Mouse (Mus musculus) regulatory T cell (primary cell): ENCODE measurements around the gene Slc17a7.

Experiments used
- in situ Hi-C: fragments of 300-600 bp; cut with MboI, MseI; formaldehyde crosslinking; loops from one replicate; pipeline ENCODE4 v1.15.1; 2025; ENCODE audit warnings: high pct_unique_total_duplicates

Gene Slc17a7

DNA sequence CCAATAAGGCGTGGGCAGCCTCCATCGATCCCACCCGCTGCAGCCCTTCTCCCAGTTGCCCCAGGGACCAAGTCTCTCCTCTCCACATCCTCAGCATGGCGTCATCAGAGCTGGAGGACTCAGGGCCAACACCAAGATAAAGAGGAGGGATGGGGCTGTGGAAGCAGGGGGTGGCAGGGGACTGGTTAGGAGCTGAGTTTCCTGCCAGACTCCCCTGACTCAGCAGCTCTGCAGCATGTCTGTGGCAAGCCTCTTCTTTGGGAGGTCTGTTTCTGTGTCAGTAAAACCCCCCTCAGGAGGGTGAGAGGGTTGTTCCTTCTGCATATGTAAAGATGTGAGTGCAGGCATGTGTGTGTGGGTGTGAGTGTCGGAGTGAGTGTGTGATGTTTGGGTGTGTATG lies 33.2 kb downstream of the Slc17a7 start:
- in situ Hi-C loops: no loop called here

DNA sequence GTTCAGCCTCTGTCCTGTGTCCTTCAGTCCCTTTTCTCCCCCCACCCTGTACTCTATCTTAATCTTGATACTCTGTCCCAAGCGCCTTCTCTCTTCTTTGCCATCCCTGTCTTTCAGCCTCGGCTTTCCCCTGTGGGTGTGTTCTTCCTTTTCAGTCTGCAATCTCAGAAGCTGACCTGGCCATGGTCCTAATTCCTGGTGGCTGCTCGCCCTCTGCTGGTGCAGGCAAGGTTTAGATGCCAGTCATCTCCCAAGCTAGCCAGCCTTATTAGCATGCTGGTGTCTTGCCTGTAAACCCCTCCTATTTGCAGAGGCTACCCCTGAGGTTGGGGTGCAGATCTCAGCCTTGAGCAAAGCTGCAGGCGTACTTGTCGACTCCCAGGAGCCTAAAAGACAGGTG lies 34.7 kb downstream of the Slc17a7 start:
- in situ Hi-C loops: no loop called here

DNA sequence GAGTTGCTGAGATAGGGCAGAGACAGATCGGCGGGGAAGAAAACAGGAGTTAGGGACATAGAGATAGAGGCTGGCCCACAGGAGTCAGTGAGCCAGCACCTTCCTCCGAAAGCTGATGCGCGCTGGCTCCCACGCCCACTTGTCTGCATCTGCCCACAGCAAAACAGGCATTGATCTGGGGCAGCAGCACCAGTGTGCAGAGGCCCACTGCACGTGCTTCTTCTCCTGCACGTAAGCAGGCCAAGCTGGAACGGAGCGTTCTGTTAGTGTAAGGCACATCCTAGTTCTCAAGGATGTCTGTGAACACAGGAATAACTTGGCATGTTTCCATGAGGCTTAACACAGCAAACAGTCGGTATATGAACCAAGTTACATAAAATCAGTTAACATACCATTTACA lies 35.2 kb downstream of the Slc17a7 start:
- in situ Hi-C loops: no loop called here

DNA sequence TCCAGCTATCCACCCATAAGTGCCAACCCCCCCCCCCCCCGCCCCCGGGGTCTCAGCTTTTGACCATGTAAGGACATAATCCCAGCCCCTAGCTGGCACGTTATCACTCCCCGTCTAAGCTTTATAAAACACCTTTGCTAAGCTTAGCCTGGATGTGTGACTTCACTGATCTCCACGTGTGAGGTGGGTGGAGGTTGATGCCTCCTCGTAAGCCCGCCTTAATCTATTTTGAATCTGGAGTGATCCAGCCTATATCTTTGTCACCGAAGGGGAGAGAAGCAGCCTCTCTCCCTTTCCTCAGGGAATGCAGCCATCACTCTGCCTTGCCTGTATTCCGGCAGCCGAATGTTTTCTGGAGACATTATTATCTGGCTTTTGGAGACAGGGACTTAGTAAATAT lies 38.9 kb downstream of the Slc17a7 start:
- in situ Hi-C loops: no loop called here

DNA sequence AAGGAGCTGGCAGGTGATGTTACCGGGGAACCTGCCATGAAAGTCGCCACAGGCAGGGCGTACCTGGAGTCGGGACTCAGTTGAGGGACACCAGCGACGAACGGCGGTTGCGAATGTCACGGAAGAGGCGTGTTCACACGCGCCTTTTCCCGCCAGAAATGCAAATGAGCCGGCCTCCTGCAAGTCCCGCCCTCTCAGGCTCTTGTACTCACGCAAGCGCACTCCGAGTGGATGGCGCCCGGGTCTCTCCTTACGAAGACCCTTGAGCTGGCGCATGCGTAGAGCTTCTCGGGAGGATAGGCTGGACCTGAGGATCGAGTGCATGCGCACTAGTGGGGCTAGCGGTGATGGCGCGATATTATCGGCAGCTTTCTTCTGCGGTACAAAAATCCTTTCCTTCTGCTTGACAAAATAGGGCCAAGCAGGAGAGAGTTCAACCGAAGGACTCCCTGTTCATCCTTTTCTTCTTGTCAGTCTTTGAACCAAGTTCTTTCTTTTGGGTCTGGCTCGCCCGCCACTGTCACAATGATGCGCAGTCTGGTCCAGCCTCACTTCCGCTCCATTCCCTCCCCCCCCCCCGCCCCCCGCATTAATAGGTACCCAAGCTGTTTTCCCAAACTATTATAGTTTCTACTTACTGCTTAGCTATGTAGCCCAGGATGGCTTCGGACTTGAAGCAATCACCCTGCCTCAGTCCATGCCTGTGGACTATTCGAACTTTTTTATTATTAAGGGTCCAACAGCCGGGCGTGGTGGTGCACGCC lies 40.8 kb downstream of the Slc17a7 start, which contains the start of gene Ccdc155:
TSS of gene Ccdc155 (minus strand) at position 513 of the 764 bp plus-strand sequence.
- in situ Hi-C loops: no loop called here

DNA sequence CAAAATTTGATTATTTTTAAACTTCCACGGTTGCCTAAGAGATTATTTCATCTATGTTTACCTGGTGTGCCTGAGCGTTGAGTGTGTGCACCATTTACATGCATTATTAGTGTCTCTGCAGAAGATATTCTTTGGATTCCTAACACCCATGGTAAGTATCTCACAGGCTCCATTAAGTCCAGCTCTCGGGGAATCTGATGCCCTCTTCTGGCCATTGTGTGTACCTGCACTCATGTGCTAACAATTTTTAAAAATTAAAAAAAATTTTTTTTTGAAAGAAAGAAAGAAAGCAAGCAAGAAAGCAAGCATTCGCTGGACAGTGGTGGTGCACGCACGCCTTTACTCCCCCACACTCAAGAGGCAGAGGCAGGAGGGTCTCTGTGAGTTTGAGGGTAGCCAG lies 44.5 kb downstream of the Slc17a7 start:
- in situ Hi-C loops: no loop called here

DNA sequence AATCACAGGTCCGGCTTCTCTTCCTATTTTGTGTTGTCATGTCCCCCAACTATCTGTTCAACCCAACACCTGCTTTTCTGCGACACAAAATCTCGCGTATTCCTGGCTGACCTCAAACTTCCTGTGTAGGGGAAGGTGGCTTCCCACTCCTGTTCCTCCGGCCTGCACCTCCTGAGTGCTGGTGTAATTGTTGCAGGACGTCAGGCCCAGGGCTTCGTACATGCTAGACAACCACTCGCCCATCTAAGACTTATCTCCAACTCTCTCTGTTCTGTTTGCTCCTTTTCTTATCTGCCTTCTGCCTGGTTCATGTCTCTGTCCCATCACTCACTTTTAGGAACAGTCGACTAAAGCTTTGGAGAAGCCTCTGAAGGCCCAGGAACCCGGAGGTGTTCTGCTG lies 47.3 kb downstream of the Slc17a7 start:
- in situ Hi-C loops: no loop called here

DNA sequence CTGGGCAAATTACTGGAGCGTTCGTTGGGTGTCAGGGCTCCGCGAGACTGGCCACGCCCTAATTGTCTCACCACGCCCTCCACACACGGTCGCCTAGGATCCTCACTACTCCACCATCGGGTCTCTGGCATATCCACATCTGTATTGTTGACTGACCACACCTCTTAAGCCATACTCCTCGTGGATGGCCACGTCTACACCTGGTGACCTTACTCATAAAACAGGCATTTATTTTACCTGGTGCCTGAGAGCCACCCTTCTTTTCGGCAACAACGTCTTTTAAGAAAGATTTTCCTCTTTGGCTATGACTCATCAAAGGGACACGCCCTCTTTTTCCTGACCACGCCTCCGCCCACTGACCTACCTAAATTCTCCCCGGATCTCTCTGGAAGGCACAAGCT lies 48.1 kb downstream of the Slc17a7 start, which contains the start of gene Dkkl1:
TSS of gene Dkkl1 (minus strand) at position 297 of the 401 bp plus-strand sequence.
- in situ Hi-C loops: no loop called here

DNA sequence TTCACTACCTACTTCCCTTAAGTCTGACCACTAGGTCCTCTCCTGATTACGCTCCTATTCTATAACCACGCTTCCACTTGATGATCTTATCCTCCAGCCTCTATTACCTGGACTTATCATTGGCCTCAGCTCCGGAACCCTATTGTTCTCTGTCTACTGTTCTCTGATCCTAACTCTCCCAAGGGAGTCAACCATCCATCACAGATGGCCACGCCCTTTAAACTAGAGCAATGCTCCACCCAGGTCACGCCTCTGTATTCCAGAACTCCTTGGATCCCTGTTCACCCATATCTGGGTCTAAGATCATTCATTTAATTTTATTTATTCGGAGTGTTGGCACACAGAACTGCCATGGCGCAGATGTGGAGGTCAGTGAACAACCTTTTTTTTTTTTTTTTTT lies 48.6 kb downstream of the Slc17a7 start:
- in situ Hi-C loops: no loop called here

DNA sequence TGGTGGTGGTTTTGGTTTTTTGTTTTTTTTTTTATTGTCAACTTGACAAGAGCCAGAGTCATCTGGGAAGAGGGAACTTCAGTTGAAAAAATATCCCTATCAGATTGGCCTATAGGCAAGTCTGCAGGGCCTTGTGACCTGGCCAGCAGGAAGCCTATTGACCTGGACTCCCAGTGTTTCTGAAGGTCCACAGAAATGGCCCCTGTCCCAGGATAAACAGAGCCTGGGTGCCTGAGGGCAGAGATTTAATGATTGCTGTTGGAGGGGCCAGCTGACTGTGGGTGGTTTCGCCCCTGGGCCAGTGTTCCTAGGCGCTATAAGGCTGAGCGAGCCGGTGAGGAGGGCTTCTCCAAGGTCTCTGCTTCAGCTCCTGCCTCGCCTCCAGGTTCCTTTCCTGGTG lies 50.0 kb downstream of the Slc17a7 start:
- in situ Hi-C loops: no loop called here

DNA sequence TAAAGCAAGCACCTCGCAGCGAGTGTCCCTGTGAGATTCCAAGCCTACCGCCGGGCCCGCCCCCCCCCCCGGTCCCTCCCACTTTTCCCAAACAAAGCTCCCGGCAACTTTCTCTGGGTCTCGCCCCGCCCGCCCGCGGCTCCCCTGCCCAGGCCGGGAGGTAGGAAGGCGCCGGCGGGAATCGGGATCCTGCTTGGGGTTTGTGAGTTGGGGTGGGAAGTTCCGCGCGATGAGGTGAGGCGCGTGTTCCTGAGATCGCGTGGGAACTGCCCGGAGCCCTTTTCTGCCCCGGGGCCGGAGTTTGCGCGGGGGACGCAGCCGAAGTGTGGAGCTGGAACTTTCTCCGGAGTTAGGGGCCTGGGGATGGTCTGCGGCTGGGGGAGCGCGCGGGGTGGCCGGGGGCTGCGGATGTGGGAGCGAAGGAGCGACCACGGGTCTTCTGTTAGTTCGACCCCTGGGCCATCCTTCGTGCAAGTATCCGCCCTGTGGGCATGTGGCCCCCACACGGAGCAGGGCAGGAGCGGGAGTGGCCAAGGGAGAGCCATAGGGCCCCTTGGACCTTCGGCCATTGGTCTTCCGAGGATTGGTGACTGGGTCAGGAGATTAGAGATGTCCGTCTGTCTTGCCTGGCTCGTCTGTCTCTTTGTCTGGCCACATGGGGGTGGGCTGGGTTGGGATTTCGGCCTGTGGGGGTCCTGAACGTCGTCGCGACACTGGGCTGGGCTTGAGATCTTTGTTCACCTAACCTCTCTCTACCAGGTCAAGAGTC lies 52.1 kb downstream of the Slc17a7 start, which contains the start of gene Tead2:
TSS of gene Tead2 (plus strand) at position 81 of the 769 bp plus-strand sequence.
- in situ Hi-C loops: no loop called here

DNA sequence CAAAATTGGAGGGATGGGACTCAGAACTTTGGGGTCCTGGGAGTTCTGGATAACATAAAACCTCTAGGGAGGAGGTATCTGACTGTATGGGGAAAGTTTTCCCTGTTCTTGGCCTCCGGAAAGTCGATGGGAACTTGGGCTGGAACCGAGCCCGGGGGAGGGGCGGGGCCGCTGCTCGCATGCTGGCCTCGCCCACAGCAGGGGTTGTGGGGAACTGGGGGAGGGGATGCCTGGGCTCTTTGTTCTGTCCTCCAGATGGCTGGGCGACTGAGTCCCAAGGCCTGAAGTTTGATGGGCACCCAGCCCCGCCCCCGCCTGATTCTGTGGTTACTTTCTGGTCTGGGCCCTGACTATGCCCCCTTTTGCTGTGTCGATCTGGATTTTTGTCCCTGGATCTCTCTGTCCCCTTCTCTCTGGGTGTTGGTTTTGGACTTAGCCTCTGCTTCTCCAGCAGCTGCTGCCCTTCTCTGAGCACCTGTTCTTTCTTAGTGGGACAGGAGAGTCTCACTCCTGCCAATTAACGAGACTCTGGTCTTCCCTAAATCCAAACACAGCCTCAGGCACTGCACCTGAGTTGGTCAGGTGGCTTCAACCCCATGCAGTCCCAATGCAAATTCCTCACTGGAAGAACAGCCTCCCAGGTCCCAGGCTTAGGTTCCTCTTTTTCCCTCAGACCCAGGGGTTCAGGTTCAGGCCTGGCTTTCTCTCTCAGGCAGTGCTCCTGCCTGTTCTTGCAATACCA lies 52.9 kb downstream of the Slc17a7 start:
- in situ Hi-C loops: no loop called here

DNA sequence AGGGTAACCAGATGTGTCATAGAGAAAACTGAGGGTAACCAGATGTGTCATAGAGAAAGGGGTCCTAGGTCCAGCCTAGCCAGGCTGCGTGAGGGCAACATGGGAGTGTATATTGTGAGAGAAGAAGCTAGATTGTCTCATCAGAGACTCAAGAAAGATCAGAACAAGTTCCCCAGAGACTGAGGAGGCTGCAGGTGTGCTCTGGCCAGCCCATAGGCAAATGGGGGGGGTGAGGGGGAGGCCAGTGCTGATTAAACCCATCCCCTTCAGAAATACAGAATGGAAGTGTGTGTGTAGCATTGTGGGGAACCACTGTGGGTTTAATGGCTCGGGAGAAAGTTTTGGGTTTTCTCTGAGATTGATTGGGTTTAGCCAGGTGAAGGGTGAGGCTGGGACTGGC lies 57.9 kb downstream of the Slc17a7 start:
- in situ Hi-C loops: no loop called here

DNA sequence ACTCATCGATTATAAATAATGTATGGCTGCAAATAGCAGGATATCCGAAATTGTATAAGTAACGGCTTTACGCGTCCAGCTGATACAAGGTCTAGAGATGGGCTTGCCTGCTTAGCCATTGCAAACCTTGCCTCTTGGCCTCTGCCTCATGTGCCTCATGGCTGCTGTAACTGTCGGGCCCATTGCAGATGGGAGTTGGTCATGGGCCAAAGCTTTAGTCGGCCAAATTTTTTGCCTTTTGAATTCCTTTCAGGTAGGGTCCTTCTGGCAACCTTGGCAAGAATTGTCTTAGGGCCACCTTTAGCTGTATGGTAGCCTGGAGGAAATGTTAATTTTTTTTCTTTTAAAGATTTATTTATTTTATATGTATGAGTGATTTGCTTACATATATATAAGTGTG lies 61.1 kb downstream of the Slc17a7 start:
- in situ Hi-C loops: no loop called here
